Mouse (Mus musculus): ENCODE results near the gene Mgl2. TPM values are rescaled to one million over a fixed set of nuclear protein-coding genes. Genes with fewer than 3 reads are reported as not detected.
"Not testable (repeated sequence)": the region's sequence is repeated elsewhere in the genome, so short reads cannot be mapped to it uniquely, and the experiment has no call there.

The Mgl2 gene
- 1 to 10 TPM in 1 of 2 experiments, under 1 TPM in 1; 0.69 to 1.0 TPM for total RNA-seq (2021)

DNA sequence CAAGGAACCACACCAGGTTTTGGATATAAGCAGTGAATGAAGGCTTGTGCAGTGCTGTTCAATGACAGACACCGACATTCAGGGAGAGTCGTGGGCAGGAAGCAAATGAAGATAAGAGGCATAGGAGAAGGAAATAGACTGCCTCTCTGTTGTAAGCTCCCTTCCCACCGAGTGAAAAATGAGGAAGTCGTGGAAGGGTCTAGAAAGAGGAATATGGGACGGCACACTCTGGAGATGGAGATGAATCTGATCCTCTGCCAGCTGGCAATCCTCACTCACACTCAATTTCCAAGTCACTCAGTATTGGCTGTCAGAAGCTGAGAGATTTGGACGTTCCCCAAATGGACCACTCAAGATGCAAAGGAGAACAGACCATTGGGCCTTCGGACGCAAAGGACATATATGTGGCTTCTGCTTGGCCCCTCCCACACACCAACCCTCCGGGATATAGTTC is at the start of gene Mgl2:
Mgl2 (plus strand) TSS at position 404 of the 454 bp plus-strand sequence.
- peak; percentile 14 to 22 for DNase-seq
- intact Hi-C loops (cut with DNase I), result no loop called here

DNA sequence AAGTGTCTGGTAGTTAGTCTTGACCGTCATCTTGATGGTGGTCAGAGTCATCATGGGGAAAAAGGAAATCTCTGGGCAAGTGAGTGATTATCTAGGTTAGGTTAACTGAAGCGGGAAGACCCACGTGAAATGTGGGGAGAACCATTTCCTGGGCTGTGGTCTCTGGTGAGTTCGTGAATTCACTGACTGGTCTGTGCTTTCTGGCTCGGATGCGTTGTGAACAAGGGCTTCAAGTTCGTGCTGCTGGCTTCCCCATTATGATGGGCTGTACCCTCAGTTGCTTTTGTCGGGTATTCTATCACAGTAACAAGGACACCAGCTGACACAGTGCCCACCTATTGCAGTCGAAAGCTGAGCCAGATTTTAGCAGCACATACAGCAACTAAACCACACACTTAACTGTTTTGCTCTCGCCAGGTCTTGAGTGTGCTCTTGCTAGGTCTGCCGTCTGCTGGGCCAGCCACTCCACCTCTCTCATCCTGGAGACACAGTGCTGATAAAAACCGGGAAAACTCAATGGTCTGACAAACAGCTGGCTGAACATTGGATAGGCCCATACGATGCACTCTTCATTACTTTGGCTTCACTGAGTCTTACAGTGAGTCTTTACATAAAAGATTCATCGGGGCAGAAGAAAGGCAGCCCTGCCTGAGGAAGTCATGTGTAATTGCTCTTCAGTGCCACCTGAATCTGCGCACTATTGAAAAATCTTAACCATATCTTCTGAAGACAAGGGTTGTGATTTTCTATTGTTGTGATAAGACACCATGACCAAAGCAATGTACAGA is 49.1 kb upstream of the Mgl2 start:
- no peak for DNase-seq
- intact Hi-C loops (cut with DNase I), result no loop called here

DNA sequence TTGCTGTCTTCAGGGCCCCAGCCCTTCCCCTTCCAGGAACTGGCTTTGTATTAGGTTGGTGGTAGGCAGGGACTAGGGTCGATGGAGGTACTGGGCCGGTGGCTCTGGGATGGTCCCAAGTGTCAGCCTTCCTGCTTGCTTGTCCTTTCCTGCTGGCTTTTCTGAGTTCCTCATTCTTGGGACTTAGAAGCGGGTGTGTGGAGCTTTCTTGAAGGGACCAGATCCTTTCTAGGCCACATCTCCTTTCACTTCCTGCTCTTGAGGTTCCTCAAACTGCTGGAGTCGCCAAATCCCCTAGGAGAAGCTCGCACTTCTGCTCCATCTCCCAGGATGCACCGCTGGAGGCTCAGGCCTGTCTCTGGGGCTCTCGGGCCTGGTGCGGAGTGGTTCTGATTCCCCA is 45.6 kb upstream of the Mgl2 start:
- intact Hi-C loops (cut with DNase I), result no loop called here
- peak; percentile 13 to 16 for DNase-seq

- intact Hi-C loops (cut with DNase I), result no loop called here
- peak; percentile 16 to 21 for DNase-seq
These were observed 37.9 kb upstream of the Mgl2 start, which contains the start of gene Asgr2 for GRCm38 (mm10) chr11:70091986-70092783. Gene Asgr2, plus strand, starts transcription at chr11:70092644.

DNA sequence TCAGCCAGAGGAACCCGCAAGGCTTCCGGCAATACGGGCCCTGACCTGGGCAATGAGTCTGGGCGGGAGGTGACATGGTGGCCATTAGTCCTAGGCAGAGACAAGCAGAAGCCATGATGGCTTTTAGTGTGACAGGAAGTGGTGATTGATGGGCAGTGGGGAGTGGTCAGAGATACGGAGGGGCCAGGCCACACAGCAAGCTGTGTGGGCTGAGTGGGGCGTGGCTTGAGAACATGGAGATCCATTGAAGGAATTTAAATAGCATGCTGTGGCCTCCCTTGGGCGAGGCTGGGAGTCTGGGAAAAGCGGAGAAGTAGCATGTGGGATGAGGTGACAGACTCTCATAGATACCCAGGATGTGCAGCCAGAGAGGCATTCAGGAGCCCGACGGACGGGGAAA is 32.7 kb upstream of the Mgl2 start:
- no peak for DNase-seq
- intact Hi-C loops (cut with DNase I), result no loop called here

DNA sequence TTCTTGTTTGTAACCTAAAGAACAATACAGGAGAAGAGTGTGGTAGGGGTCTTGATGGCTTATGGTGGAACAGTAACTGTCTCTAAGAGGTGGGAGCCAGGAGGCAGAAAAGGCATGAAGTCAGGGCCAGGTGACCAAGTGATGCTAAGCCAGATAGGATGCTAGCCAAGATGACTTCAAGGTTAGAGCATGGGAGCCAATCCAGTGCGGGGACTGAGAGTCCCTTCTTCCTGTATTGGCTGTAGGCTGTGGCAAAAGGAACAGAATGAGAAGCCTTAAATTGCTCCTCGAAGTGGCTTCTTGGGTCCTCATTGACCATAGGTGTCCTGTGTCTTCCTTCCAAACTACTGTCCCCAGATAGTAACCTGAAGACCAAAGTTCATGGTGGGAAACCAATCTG is 31.0 kb upstream of the Mgl2 start:
- intact Hi-C loops (cut with DNase I), result no loop called here

DNA sequence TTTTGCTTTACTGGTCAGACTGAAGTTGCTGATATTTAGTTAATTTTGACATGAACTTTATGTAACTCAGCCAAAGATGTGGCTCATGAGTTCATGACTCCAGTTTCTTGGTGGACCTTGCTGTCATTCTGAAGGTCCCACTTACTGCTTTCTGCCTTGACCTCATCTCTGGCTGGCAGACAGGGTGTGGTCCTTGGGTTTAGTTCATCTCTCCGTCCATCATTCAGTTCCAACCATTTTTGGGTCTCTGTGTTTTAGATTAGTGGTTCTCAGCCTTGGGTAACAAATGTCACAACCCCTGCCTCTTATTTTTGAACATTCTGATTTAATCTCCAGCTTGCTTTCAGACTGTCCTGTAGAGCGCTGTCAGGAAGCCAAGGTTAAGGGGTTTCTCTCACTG is 30.3 kb upstream of the Mgl2 start:
- intact Hi-C loops (cut with DNase I), result no loop called here
- no peak for DNase-seq

More for the DNA sequence above, 31.0 kb upstream of the Mgl2 start:
- DNase-seq, result no peak

- DNase-seq, result no peak
- intact Hi-C loops (cut with DNase I), result no loop called here
These were observed 26.3 kb upstream of the Mgl2 start for GRCm38 (mm10) chr11:70103701-70104315.

GRCm38 (mm10) chr11:70107085-70107484 is 23.0 kb upstream of the Mgl2 start:
- intact Hi-C loops (cut with DNase I), result no loop called here
- no peak for DNase-seq

- peak in 1 of 2 experiments; percentile 45 for DNase-seq
- intact Hi-C loops (cut with DNase I), result no loop called here
These were observed 20.0 kb upstream of the Mgl2 start for GRCm38 (mm10) chr11:70110146-70110545.

DNA sequence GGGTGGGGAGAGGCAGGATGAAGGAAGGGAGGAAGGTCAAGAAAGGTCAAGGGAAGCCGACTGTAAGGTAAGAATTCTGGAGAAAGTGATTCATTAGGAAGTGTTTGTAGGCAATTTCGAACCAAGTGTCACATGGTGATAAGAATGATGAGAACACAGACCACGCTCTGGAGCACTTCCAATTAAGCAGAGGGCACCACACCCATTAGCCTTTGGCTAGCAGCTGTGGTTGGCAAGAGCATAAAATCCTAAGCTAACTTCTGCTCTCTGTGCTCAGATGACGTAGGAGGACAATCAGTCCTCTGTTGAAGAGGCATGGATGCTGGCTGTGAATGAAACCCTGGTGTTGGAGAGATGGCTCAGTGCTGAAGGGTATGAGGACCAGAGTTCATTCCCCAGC is 15.6 kb upstream of the Mgl2 start:
- DNase-seq, result peak; percentile 19 to 41
- intact Hi-C loops (cut with DNase I), result no loop called here

DNA sequence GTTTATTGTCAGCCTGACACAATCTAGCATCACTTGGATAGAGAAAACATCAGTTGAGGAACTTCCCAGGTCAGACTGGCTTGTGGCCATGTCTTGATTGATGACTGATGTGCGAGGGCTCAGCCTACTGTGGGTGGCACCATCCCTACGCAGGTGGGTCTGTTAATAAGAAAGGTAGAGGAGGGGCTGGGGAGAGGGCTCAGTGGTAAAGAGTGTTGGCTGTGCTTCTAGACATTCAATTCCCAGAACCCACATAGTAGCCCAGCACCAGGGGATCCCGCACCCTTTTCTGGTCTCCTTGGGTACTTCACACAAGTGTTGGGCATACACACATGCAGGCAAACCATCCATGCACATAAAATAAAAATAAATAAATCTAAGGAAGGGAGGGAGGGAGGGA is 14.2 kb upstream of the Mgl2 start:
- intact Hi-C loops (cut with DNase I), result no loop called here
- no peak for DNase-seq

GRCm38 (mm10) chr11:70135001-70135400 is 4.9 kb downstream of the Mgl2 start:
- intact Hi-C loops (cut with DNase I), result not testable (repeated sequence)

DNA sequence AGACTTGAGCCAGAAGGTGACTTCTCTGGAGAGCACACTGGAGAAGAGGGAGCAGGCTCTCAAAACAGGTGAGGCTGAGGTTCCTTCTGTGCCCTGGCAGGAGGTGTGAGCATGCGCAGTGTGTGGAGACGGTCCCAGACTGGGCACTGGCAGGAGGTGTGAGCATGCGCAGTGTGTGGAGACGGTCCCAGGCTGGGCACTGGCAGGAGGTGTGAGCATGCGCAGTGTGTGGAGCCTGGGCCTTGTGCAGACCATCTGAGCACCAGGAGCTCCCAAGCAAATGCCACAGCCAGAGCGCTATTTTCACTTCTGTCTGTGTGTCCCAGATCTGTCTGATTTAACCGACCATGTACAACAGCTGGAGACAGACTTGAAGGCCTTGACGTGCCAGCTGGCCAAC is 5.8 kb downstream of the Mgl2 start:
- intact Hi-C loops (cut with DNase I); DNase-seq: not testable (repeated sequence)

More at GRCm38 (mm10) chr11:70135001-70135400, 4.9 kb downstream of the Mgl2 start:
- DNase-seq, result not testable (repeated sequence)

GRCm38 (mm10) chr11:70139171-70139570 is 9.0 kb downstream of the Mgl2 start:
- intact Hi-C loops (cut with DNase I), result no loop called here
- no peak for DNase-seq

DNA sequence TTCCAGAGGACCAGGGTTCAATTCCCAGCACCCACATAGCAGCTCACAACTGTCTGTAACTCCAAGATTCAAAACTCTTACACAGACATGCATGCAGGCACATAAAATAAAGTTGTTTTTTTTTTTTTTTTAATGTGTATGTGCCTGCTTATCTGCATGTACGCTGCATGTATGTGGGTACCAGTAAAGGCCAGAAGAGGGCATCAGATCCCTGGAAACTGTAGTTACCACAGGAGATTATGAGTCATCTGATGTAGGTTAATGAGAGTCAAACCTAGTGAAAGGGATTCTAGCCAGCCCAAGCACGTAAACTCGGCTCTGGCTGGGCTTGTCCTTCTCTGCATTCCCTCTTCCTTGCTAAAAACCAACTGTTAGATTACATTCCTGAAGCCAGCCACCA is 20.9 kb downstream of the Mgl2 start:
- DNase-seq, result no peak
- intact Hi-C loops (cut with DNase I), result no loop called here

- intact Hi-C loops (cut with DNase I); DNase-seq: not testable (repeated sequence)
These were observed 25.8 kb downstream of the Mgl2 start, which contains the start of gene Clec10a for GRCm38 (mm10) chr11:70155897-70156296. Gene Clec10a, plus strand, starts transcription at chr11:70156197.

DNA sequence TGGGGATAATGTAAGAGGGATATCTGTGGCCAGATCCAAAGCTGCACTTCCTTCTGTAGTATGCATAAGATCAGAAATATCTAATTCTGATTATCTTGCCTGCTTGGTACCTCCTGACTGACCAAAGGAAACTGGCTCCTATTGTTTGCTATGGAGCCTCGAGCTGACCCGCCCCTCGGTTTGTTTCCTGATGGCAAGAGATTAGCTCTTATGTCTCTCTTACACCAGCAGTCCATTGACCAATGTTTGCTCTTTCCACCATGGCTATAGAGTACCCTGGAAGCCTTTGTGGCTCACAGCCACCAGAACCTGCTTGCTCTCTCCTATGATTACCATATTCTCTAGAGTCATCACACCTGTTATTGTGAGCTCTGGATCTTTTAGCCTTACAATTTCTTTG is 32.2 kb downstream of the Mgl2 start:
- DNase-seq, result no peak
- intact Hi-C loops (cut with DNase I), result no loop called here

DNA sequence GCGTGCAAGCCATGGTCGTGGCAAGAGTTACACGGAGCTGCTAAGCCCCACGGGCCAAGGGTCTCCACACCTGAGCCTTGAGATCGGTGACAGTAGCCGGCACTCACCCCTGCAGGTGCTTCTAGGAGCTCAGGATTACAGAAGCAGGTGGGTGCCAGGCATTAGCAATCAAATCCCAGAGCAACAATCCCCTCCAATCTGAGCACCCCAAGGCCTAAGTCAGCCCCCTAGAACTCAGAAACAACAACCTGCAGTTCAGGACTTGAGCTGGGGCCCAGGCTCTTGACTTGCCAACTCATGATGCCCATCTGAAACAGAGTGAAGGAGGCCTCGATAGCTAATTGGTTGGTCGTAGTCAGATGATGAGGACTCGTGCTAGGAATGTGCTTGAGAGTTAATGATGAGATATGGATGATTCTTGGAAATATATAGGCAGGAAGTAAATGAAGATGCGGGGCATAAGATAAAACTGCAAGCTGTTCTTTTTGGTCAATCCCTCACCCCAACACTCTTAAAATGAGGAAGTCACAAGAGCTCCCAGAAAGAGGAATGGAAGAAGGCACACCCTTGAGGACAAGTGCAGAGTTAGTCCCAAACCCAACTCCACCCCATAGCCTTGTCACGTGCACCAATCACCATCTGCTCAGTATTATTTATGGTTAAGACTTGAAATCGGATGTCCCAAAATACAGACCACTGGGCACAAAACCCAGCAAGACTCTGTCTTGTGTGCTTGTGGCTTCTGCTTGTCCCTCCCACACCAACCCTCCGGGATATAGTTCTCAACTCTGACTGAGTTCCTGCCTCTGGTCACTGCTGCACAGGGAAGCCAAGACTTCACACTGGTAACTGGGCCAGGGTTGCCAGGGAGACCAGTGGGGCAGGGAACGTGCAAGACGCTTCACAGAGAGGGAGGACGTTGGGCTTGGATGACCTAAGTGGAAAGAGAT is 36.1 kb downstream of the Mgl2 start:
- intact Hi-C loops (cut with DNase I), result no loop called here

GRCm38 (mm10) chr11:70168136-70168535 is 38.0 kb downstream of the Mgl2 start:
- DNase-seq, result no peak
- intact Hi-C loops (cut with DNase I), result no loop called here

More for the DNA sequence above, 36.1 kb downstream of the Mgl2 start:
- DNase-seq, result peak; percentile 7 to 12

Measured in heart, postnatal 10 days (tissue).